Mouse (Mus musculus) mouse trophoblast stem cell (cell line): Measurements from ENCODE around the gene Otub2.

Experiments
- in situ Hi-C, 2 experiments: fragments of 300-500 bp; cut with MseI, MboI; formaldehyde crosslinking; loops; 2 replicates in 1 of 2; 3 replicates in 1 of 2; pipeline ENCODE4 v1.15.1; 2025

Gene Otub2

DNA sequence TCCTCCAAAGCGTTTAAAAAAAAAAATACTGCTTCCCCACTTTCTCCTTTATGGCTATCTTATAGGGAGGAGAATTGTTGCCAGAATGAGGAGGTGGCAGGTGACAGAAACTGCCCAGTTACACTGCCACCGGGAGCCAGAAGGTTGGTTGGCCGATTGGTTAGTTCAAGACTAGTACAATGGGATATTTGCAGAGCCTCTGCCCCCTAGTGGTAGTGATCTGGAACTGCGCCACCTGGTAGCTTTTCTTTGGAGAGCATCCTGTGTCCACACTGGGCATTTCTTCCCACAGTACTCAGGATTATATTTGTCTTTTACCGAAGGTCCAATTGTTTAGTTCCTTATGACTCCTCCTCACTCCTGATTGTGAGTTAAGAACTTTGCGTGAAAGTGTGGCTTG, 16.8 kb upstream of the Otub2 start:
- in situ Hi-C loops: no loop called here

GRCm38 (mm10) chr12:103373530-103374236, 14.8 kb upstream of the Otub2 start:
- in situ Hi-C loops: no loop called here

DNA sequence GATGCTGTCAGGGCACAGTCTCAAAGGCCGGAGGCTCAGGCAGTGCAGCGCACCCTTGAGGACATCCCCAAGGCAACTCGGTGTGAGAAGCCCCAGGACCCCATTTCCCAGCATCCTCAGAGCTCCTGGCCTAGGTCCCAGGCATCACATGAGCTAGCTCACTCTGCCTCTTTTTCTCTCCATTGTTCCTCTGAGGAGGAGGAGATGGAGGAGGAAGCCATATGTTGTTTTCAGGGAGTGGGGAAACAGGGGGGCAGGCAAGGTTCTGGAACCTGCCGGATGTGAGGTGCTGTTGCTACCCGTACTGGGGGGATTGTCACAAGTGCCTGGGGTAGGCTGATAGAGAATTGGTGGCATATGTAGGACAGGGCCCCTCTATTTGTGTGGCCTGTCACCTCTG, 12.4 kb upstream of the Otub2 start:
- in situ Hi-C loops: no loop called here

DNA sequence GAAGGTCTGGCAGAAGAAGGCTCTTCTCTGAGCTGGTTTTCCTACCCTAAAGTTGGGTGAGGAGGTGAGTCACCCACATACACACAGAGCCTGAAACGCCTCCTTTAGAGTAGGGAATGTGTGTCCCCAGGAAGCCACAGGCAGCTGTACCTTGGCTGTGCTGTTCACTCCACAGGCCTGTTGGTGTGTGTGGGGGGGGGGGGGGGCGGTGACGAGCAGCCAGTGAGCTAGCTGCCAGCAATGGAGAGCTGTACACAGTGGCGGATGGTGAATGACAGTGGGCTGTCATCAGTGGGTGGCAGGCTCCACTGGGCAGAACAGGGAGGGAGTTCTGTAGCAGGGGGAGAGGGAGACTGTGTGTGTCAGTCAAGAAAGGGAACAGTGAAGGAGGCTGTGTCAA, 11.7 kb upstream of the Otub2 start:
- in situ Hi-C loops: no loop called here

- in situ Hi-C loops: no loop called here
Observed at GRCm38 (mm10) chr12:103380226-103380625, 8.3 kb upstream of the Otub2 start.

- in situ Hi-C loops: no loop called here
Observed at GRCm38 (mm10) chr12:103389348-103389727, 856 bp downstream of the Otub2 start.

- in situ Hi-C loops: no loop called here
Observed at GRCm38 (mm10) chr12:103389982-103390381, 1.5 kb downstream of the Otub2 start.

DNA sequence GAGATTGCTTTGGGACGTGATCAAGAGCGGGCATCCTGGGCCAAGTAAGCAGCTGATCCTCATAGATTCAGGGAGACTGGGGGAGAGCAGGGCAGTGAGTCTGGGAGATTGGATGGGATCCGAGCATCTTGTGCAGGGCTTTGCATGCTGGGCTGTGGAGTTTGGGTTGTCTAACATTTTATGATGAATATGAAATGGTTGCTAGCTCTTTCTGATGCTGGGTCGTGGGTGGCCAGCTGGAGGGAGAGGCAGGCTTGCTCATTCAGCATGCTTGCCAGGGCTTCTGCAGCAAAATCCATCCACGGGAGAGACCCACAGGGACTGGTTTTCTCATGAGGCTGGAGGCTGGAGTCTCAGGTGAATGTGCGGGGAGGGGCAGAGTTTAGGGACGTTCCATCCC, 2.6 kb downstream of the Otub2 start:
- in situ Hi-C loops: no loop called here

- in situ Hi-C loops: no loop called here
Observed at GRCm38 (mm10) chr12:103393528-103393927, 5.0 kb downstream of the Otub2 start.

- in situ Hi-C loops: no loop called here
Observed at GRCm38 (mm10) chr12:103395486-103396275, 7.2 kb downstream of the Otub2 start.

DNA sequence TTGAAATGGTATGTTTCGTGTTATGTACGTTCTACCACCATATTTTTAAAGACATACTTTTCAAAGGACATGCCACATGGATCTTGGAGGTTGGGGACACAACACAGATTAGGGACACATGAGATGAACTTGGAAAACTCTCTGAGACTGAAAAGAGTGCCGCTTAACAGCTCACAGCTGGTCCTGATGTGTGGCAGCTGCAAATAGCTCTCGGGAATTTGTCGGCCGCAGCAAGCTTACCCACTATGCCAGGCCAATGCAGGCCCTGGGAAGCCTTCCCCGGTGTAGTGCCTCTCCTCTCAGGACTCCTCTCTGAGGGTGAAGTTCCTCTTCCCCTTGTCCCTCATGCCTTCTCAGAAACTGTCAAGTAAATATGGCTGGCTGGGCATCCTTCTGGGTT, 8.3 kb downstream of the Otub2 start:
- in situ Hi-C loops: no loop called here

GRCm38 (mm10) chr12:103404131-103404530, 15.6 kb downstream of the Otub2 start:
- in situ Hi-C loops: no loop called here

GRCm38 (mm10) chr12:103407720-103408119, 19.2 kb downstream of the Otub2 start, which contains the start of gene 9330161L09Rik:
9330161L09Rik (minus strand) TSS chr12:103407820.
- in situ Hi-C loops: no loop called here

- in situ Hi-C loops: no loop called here
Observed at GRCm38 (mm10) chr12:103408144-103408543, 19.7 kb downstream of the Otub2 start.

- in situ Hi-C loops: loop anchor here (5.0 kb wide), 1 partner anchor 67 kb away; no protein-coding TSS in a partner anchor
Observed at GRCm38 (mm10) chr12:103425016-103425728, 36.7 kb downstream of the Otub2 start.

DNA sequence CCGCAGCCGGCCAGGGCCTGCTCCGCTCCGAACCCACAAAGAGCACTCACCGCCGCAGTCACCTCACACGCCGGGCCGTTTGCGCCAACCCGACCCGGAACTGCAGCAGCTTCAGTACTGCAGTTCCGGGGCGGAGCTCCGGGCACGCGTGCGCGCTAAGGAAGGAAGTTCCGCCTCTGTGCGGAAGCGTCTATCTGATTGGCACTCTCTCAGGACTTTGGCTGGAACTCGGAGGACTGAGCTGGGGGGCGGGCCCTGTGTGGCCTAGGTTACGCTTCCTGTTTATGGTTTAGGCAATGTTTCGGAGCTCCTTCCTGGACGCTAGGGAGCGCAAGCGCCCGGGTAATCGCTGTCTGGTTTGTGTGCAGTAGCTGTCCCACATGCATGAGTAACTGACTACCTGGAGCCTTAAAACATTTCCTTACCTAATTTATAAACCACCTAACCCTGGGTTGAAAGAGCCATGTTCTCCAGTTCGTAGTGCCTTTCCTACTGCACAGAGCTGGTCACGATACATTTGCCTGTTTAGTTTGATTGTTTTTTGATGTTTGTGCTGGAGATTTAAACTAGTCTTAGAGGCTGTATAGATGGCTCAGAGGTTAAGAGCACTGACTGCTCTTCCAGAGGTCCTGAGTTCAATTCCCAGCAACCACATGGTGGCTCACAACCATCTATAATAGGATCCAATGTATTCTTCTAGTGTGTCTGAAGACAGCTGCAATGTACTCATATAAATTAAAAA, 37.4 kb downstream of the Otub2 start, which contains the start of gene Ddx24:
Ddx24 (minus strand) TSS at position 102 of the 742 bp plus-strand sequence.
- in situ Hi-C loops: loop anchor here (5.0 kb wide), 1 partner anchor 66 kb away; no protein-coding TSS in a partner anchor

- in situ Hi-C loops: loop anchor here (5.0 kb wide), 1 partner anchor 66 kb away; no protein-coding TSS in a partner anchor
Observed at GRCm38 (mm10) chr12:103426710-103427109, 38.2 kb downstream of the Otub2 start.

GRCm38 (mm10) chr12:103433430-103433829, 44.9 kb downstream of the Otub2 start:
- in situ Hi-C loops: no loop called here

- in situ Hi-C loops: no loop called here
Observed at GRCm38 (mm10) chr12:103433986-103434731, 45.7 kb downstream of the Otub2 start, which contains the start of gene Ifi27. Ifi27 (plus strand) TSS chr12:103434211.

DNA sequence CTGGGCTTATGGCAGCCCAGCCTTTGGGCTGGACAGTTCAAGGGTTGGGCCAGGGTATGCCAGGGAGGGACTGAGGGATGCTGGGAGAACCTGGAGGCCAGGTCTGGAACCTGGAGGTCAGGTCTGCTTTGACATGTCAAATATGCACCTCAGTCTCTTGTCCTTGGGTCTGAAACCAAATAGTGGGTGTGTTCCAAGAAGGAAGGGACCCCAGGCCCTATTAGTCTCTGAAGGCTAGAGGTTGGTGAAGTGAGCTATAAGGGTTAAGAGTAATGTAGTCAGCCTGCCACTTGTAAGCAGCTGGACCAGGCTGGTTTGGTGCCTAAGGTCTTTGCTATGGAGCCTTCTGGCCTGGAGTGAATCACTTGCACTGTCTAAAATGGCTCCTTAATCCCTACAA, 46.4 kb downstream of the Otub2 start:
- in situ Hi-C loops: no loop called here

GRCm38 (mm10) chr12:103437601-103438000, 49.1 kb downstream of the Otub2 start:
- in situ Hi-C loops: no loop called here
